Mouse (Mus musculus) stomach, postnatal 0 days (tissue): ENCODE data around the gene Gm29289. TPM values are rescaled to one million over a fixed set of nuclear protein-coding genes. Genes with fewer than 3 reads are reported as not detected.
"Not testable (repeated sequence)": the region's sequence is repeated elsewhere in the genome, so short reads cannot be mapped to it uniquely, and the experiment has no call there.

ENCODE experiments used
- ATAC-seq: fragments of 200-750 bp; cut with Nextera tagmentation; 2 replicates; pipeline ENCODE4 v1.8.0; 2017; ENCODE audit not compliant: low FRiP score, low TSS enrichment
- DNase-seq: peaks from one replicate; pipeline ENCODE4 v3.0.0-alpha.2; 2016; ENCODE audit warnings: low spot score
- H3K27ac ChIP-seq: fragments of 300-500 bp; sonication (generic); replicated peaks from 2 replicates; pipeline ENCODE4 v1.5.1; 2014; ENCODE audit warnings: mild to moderate bottlenecking, control low read depth
- H3K27me3 ChIP-seq: fragments of 300-500 bp; sonication (generic); 2 replicates; pipeline ENCODE4 v1.6.1; 2014; ENCODE audit warnings: low read length; ENCODE audit not compliant: control insufficient read depth, insufficient read depth
- H3K36me3 ChIP-seq: fragments of 300-500 bp; sonication (generic); 2 replicates; pipeline ENCODE4 v1.6.1; 2014; ENCODE audit warnings: low read length, mixed read lengths; ENCODE audit not compliant: control insufficient read depth, insufficient read depth
- H3K4me1 ChIP-seq: fragments of 300-500 bp; sonication (generic); replicated peaks from 2 replicates; pipeline ENCODE4 v1.6.1; 2014; ENCODE audit warnings: antibody characterized with exemption; ENCODE audit not compliant: control insufficient read depth, insufficient read depth
- H3K4me2 ChIP-seq: fragments of 300-500 bp; sonication (generic); replicated peaks from 2 replicates; pipeline ENCODE4 v1.6.1; 2014; ENCODE audit warnings: low read depth, mild to moderate bottlenecking, control low read depth, moderate library complexity
- H3K4me3 ChIP-seq: fragments of 300-500 bp; sonication (generic); 2 replicates; pipeline ENCODE4 v1.5.1; 2014; ENCODE audit warnings: low read depth, low read length, control low read depth
- H3K9ac ChIP-seq: fragments of 300-500 bp; sonication (generic); 2 replicates; pipeline ENCODE4 v1.6.1; 2014; ENCODE audit warnings: mild to moderate bottlenecking, low read length, control low read depth, mixed read lengths
- H3K9me3 ChIP-seq: fragments of 300-500 bp; sonication (generic); 2 replicates; pipeline ENCODE4 v1.6.1; 2016; ENCODE audit warnings: low read length; ENCODE audit not compliant: control insufficient read depth
- WGBS: fragments of 180-500 bp; shearing (Covaris S2); extraction: QIAGEN DNeasy Blood & Tissue Kit; methylation state at CpG from one replicate; pipeline ENCODE4 v1.1.7; 2014; 5-methylcytosine and 5-hydroxymethylcytosine counted together
- polyA plus RNA-seq: library from polyadenylated mRNA; unstranded; fragments of >200 nt; fragmentation: Nextera tagmentation; extraction: Ambion mirVana; gene quantifications from 2 replicates; pipeline ENCODE4 v1.2.1, GENCODE M21; 2015

The Gm29289 gene
- polyA plus RNA-seq = not detected in 2 replicates

GRCm38 (mm10) chrY:2932282-2932681 lies at the start of gene Gm29289:
Gm29289 (plus strand) TSS chrY:2932582.
- WGBS = no CpG with 5 or more reads among the region's 9 CpGs
- ATAC-seq = not testable (repeated sequence)

GRCm38 (mm10) chrY:2900689-2901088 lies 31.7 kb upstream of the Gm29289 start, which contains the start of gene Gm10352:
Gm10352 (plus strand) TSS chrY:2900989.
- H3K36me3 ChIP-seq, H3K9ac ChIP-seq, H3K4me3 ChIP-seq, DNase-seq, H3K27me3 ChIP-seq, ATAC-seq, H3K4me2 ChIP-seq, H3K9me3 ChIP-seq, H3K27ac ChIP-seq, H3K4me1 ChIP-seq: not testable (repeated sequence)
- no CpG with 5 or more reads among the region's 9 CpGs for WGBS

More at GRCm38 (mm10) chrY:2932282-2932681, at the start of gene Gm29289:
- not testable (repeated sequence) for H3K36me3 ChIP-seq, H3K27ac ChIP-seq, H3K9ac ChIP-seq, H3K4me3 ChIP-seq, H3K4me1 ChIP-seq, H3K27me3 ChIP-seq, DNase-seq, H3K4me2 ChIP-seq, H3K9me3 ChIP-seq

Other genes starting within 250 kb of the Gm29289 start
- gene H2al2b, start 211.9 kb upstream of the Gm29289 start, polyA plus RNA-seq = not detected in 2 replicates
- gene Gm4064, start 136.4 kb upstream of the Gm29289 start, polyA plus RNA-seq = not detected in 2 replicates
- gene Rbmy, start 101.9 kb upstream of the Gm29289 start, polyA plus RNA-seq = not detected in 2 replicates
- not detected in 2 replicates for gene Gm10256, start 101.9 kb upstream of the Gm29289 start, polyA plus RNA-seq
- not detected in 2 replicates for gene Gm10352, start 31.6 kb upstream of the Gm29289 start, polyA plus RNA-seq